Mouse (Mus musculus) heart, embryonic 11.5 days (tissue): ENCODE measurements around the gene Zdhhc5. TPM values are rescaled to one million over a fixed set of nuclear protein-coding genes. Genes with fewer than 3 reads are reported as not detected.
A peak's percentile ranks its signal among the peaks of the same experiment; 100 is the strongest.

Experiments used
- ATAC-seq: fragments of 200-750 bp; cut with Nextera tagmentation; replicated peaks from 2 replicates; pipeline ENCODE4 v1.8.0; 2017; ENCODE audit warnings: moderate library complexity; ENCODE audit not compliant: insufficient number of reproducible peaks, low FRiP score, low TSS enrichment
- H3K27ac ChIP-seq: fragments of 300-500 bp; sonication (generic); 2 replicates; pipeline ENCODE4 v1.5.1; 2014; ENCODE audit warnings: mild to moderate bottlenecking, low read depth, low read length
- H3K27me3 ChIP-seq: fragments of 300-500 bp; sonication (generic); 2 replicates; pipeline ENCODE4 v1.6.1; 2014; ENCODE audit warnings: mild to moderate bottlenecking, low read length, mixed read lengths; ENCODE audit not compliant: control insufficient read depth, insufficient read depth
- H3K36me3 ChIP-seq: fragments of 300-500 bp; sonication (generic); 2 replicates; pipeline ENCODE4 v1.6.1; 2014; ENCODE audit warnings: mild to moderate bottlenecking, low read length, moderate library complexity, mixed read lengths; ENCODE audit not compliant: control insufficient read depth, insufficient read depth
- H3K4me1 ChIP-seq: fragments of 300-500 bp; sonication (generic); 2 replicates; pipeline ENCODE4 v1.6.1; 2014; ENCODE audit warnings: low read length; ENCODE audit not compliant: control insufficient read depth, insufficient read depth
- H3K4me2 ChIP-seq: fragments of 300-500 bp; sonication (generic); 2 replicates; pipeline ENCODE4 v1.6.1; 2014; ENCODE audit warnings: mild to moderate bottlenecking, moderate library complexity
- H3K4me3 ChIP-seq: fragments of 300-500 bp; sonication (generic); 2 replicates; pipeline ENCODE4 v1.5.1; 2014; ENCODE audit warnings: low read depth, low read length
- H3K9ac ChIP-seq: fragments of 300-500 bp; sonication (generic); 2 replicates; pipeline ENCODE4 v1.6.1; 2014; ENCODE audit warnings: mild to moderate bottlenecking, low read depth, low read length, moderate library complexity
- H3K9me3 ChIP-seq: fragments of 300-500 bp; sonication (generic); replicated peaks from 2 replicates; pipeline ENCODE4 v1.6.1; 2016; ENCODE audit warnings: low read length; ENCODE audit not compliant: control insufficient read depth
- whole genome bisulfite sequencing: fragments of 180-500 bp; shearing (Covaris S2); extraction: QIAGEN DNeasy Blood & Tissue Kit; methylation state at CpG from one replicate; pipeline ENCODE4 v1.1.7; 2014; ENCODE audit not compliant: insufficient replicate concordance; 5-methylcytosine and 5-hydroxymethylcytosine counted together
- polyA plus RNA-seq: library from polyadenylated mRNA; unstranded; fragments of >200 nt; fragmentation: Nextera tagmentation; extraction: Ambion mirVana; gene quantifications from 2 replicates; pipeline ENCODE4 v1.2.1, GENCODE M21; 2014

Zdhhc5 gene
- 29.2 and 31.0 TPM in 2 replicates for polyA plus RNA-seq

- WGBS, result under 1% methylated on average over 89 of the region's 107 CpGs
- Histone ChIP-seq H3K4me2 (peak within 1 kb of the TSS; percentile 77), H3K36me3 (peaks cover 3% of the 10 kb centered on the region; the same call in 1 of the 2 replicates), H3K4me1 (peaks cover 7% of the 10 kb centered on the region), H3K27ac (peak within 1 kb of the TSS; percentile 99), H3K9ac (peak within 1 kb of the TSS; percentile 98), H3K27me3 (no peaks in the 10 kb centered on the region), H3K9me3 (no peaks in the 10 kb centered on the region), H3K4me3 (peak within 1 kb of the TSS; percentile 97)
- ATAC-seq, result peak; percentile 94
Measured at GRCm38 (mm10) chr2:84714811-84715561, at the start of gene Zdhhc5. TSS of gene Zdhhc5 (minus strand) at chr2:84715180.

GRCm38 (mm10) chr2:84762818-84763217 lies 47.8 kb upstream of the Zdhhc5 start:
- ATAC-seq, result no peak
- WGBS, result 63% methylated on average over 1 of the region's 1 CpGs
- H3K9ac ChIP-seq, result no peak overlapping the region
- H3K27ac ChIP-seq, result no peak overlapping the region
- no peaks in the 10 kb centered on the region for H3K9me3 ChIP-seq
- H3K4me3 ChIP-seq, result no peak overlapping the region
- H3K4me2 ChIP-seq, result no peak overlapping the region
- no peaks in the 10 kb centered on the region for H3K27me3 ChIP-seq
- H3K36me3 ChIP-seq, result no peaks in the 10 kb centered on the region
- no peaks in the 10 kb centered on the region for H3K4me1 ChIP-seq

GRCm38 (mm10) chr2:84762295-84762694 lies 47.3 kb upstream of the Zdhhc5 start:
- no peak overlapping the region for H3K4me2 ChIP-seq
- no peaks in the 10 kb centered on the region for H3K9me3 ChIP-seq
- H3K27ac ChIP-seq, result no peak overlapping the region
- H3K4me3 ChIP-seq, result no peak overlapping the region
- no peaks in the 10 kb centered on the region for H3K36me3 ChIP-seq
- no peaks in the 10 kb centered on the region for H3K27me3 ChIP-seq
- 66% methylated on average over 4 of the region's 4 CpGs for WGBS
- H3K9ac ChIP-seq, result no peak overlapping the region
- ATAC-seq, result no peak
- no peaks in the 10 kb centered on the region for H3K4me1 ChIP-seq

GRCm38 (mm10) chr2:84761840-84762239 lies 46.9 kb upstream of the Zdhhc5 start:
- Histone ChIP-seq H3K9ac (no peak overlapping the region), H3K4me1 (no peaks in the 10 kb centered on the region), H3K36me3 (no peaks in the 10 kb centered on the region), H3K27ac (no peak overlapping the region), H3K4me2 (no peak overlapping the region), H3K9me3 (no peaks in the 10 kb centered on the region), H3K27me3 (no peaks in the 10 kb centered on the region), H3K4me3 (no peak overlapping the region)
- no peak for ATAC-seq
- 87% methylated on average over 1 of the region's 1 CpGs for WGBS

GRCm38 (mm10) chr2:84761309-84761708 lies 46.3 kb upstream of the Zdhhc5 start:
- H3K9me3 ChIP-seq, result no peaks in the 10 kb centered on the region
- H3K9ac ChIP-seq, result no peak overlapping the region
- H3K36me3 ChIP-seq, result no peaks in the 10 kb centered on the region
- H3K4me3 ChIP-seq, result no peak overlapping the region
- no peaks in the 10 kb centered on the region for H3K27me3 ChIP-seq
- no peak overlapping the region for H3K4me2 ChIP-seq
- 77% methylated on average over 3 of the region's 3 CpGs for WGBS
- ATAC-seq, result no peak
- no peak overlapping the region for H3K27ac ChIP-seq
- no peaks in the 10 kb centered on the region for H3K4me1 ChIP-seq

GRCm38 (mm10) chr2:84760777-84761176 lies 45.8 kb upstream of the Zdhhc5 start:
- no peak overlapping the region for H3K4me2 ChIP-seq
- H3K27me3 ChIP-seq, result no peaks in the 10 kb centered on the region
- H3K9me3 ChIP-seq, result no peaks in the 10 kb centered on the region
- 60% methylated on average over 8 of the region's 8 CpGs for WGBS
- no peak overlapping the region for H3K27ac ChIP-seq
- H3K4me3 ChIP-seq, result no peak overlapping the region
- no peaks in the 10 kb centered on the region for H3K36me3 ChIP-seq
- H3K9ac ChIP-seq, result no peak overlapping the region
- ATAC-seq, result no peak
- H3K4me1 ChIP-seq, result no peaks in the 10 kb centered on the region

GRCm38 (mm10) chr2:84758542-84759127 lies 43.7 kb upstream of the Zdhhc5 start:
- Histone ChIP-seq H3K9ac (no peak overlapping the region), H3K4me2 (no peak overlapping the region), H3K9me3 (no peaks in the 10 kb centered on the region), H3K27ac (no peak overlapping the region), H3K36me3 (no peaks in the 10 kb centered on the region), H3K27me3 (no peaks in the 10 kb centered on the region), H3K4me1 (no peaks in the 10 kb centered on the region), H3K4me3 (no peak overlapping the region)
- 2% methylated on average over 2 of the region's 2 CpGs for WGBS
- ATAC-seq, result no peak

- 52% methylated on average over 7 of the region's 7 CpGs for WGBS
- Histone ChIP-seq H3K27ac (no peak overlapping the region), H3K9me3 (no peaks in the 10 kb centered on the region), H3K4me2 (no peak overlapping the region), H3K9ac (no peak overlapping the region), H3K4me3 (no peak overlapping the region), H3K27me3 (no peaks in the 10 kb centered on the region), H3K36me3 (no peaks in the 10 kb centered on the region), H3K4me1 (no peaks in the 10 kb centered on the region)
- ATAC-seq, result no peak
Measured at GRCm38 (mm10) chr2:84757026-84757682, 42.2 kb upstream of the Zdhhc5 start.
